Mouse (Mus musculus) cerebellum, postnatal 25 days (tissue): ENCODE measurements around the gene Top3a.

Experiments
- DNase-seq, 2 experiments: peaks; one replicate each; pipeline ENCODE4 v3.0.0; 2021; ENCODE audit warnings: mixed read lengths in 2 of 2

Top3a gene

DNA sequence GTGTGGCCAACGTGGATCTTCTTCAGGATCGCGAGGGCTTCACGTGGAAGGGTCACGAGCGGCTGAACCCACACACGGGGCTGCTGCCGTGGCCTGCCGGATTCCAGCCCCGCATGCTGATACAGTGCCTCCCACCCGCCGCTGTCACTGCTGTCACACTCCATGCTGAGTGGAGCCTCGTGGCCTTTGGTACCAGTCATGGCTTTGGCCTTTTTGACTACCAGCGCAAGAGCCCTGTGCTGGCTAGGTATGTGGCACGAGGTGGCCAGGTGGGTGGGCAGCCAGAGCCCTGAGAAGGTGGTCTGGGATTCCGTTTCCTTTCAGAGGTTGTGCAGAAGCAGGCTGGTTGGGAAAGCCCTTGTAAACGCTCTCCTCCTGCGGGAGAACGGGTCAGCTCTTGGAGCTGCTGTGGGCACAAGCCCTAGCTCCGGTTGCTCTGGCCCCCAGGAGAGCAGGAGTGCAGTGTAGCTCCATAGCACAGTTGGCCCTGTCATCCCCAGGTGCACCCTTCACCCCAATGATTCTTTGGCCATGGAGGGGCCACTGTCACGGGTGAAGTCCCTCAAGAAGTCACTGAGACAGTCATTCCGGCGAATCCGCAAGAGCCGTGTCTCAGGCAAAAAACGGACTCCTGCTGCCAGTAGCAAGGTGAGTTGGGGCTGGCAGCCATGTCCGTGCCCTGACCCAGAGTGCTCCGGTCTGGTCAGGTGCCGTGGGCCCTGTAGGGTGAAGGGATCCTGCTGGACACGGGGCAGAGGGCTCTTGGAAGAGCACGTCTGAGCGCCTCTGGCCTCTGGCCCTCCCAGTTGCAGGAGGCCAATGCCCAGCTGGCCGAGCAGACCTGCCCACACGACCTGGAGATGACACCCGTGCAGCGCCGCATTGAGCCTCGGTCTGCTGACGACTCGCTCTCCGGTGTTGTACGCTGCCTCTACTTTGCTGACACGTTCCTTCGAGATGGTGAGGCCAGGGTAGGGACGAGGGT, 67.4 kb downstream of the Top3a start:
- peak; percentile 3 to 11 for DNase-seq

DNA sequence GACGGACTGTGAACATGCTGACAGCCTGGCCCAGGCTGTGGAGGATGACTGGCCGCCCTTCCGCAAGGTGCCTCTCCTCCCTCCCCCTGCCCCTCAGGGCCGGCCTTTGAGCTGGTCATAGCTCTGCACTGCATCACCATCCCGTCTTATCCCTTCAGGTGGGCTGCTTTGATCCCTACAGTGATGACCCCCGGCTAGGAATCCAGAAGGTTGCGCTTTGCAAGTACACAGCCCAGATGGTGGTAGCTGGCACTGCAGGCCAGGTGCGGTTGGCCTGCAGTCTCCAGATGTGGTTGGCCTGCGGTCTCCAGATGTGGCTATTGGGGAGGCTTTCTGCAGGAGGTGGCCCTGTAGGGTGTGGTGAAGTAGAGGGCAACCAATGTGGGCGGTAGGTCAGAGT, 68.5 kb downstream of the Top3a start:
- DNase-seq: peak; percentile 5 to 8

DNA sequence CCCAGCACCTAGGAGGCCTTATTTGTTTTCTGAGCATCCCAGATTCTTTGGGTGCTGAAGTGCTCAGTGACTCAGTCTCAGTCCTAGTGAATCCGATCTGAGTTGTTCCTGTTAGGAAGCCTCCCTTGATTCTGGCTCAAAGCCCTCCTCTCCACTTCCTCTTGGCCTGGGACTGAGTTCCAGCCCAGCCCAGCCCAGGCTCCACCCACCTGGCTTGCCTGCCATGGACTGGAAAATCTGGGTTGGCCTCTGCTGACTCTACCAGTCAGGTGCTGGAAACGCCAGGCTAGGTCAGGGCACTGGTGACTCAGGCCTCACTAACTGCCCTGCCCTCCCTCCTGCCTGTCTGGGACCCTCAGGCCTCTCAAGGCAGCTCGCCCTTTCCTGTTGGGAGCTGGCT, 69.5 kb downstream of the Top3a start:
- peak; percentile 45 to 61 for DNase-seq

DNA sequence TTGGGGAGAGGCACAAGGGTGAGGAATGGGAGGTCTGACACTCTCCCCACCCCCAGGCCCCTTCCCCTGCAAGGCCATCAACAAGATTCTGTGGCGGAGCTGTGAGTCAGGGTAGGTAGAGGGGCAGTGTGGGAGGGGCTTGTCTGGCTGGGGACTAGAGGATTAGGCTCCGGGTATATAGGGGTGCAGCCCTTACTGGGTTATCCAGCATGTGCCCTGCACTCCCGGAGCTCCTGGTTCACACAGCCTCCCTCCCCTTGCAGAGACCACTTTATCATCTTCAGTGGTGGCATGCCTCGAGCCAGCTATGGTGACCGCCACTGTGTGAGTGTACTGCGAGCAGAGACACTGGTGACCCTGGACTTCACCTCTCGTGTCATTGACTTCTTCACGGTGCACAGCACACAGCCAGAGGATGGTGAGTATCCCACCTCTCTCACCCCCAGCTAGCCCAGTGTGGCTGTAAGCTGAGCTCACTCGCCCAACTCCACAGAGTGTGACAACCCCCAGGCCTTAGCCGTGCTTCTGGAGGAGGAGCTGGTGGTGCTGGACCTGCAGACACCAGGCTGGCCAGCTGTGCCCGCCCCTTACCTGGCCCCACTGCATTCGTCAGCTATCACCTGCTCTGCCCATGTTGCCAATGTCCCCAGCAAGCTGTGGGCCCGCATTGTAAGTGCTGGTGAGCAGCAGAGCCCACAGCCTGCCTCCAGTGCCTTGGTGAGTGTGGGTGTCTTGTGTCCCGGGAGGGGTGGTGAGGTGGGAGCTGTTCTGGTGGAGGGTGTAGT, 70.3 kb downstream of the Top3a start:
- peak; percentile 5 to 13 for DNase-seq

DNA sequence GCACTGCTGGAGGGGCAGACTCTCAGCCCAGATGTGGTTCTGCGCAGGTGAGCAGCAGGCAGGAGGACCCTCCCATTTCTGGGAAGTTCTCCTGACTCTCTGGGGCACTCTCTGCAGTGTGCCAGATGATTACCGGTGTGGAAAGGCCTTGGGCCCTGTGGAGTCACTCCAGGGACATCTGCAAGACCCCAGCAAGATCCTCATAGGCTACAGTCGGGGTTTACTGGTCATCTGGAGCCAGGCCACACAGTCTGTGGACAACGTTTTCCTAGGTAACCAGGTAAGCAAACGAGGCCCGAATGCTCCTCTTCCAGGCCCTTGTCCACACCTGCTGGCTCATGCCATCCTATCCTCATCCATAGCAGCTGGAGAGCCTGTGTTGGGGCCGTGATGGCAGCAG, 71.1 kb downstream of the Top3a start:
- DNase-seq: peak in 1 of 2 experiments; percentile 4

DNA sequence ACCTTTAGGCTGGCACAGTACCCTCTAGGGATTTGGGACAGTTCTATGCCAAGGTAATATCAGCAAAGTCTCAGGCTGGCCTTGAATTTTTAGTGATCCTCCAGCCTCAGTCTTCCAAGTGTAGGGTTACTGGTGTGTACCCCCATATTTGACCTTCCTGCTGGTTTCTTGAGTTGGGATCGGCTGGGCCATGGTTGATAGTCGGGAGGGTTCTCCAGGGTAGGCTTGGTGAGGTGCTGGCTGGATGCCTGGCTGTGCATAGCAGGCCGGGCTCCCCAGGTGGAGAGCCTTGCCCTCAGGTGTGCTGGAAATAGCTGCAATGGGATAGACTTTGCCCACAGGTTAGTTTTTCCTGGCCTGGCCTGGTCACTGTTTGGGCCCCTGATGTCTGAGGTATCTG, 71.9 kb downstream of the Top3a start:
- peak in 1 of 2 experiments; percentile 18 for DNase-seq

DNA sequence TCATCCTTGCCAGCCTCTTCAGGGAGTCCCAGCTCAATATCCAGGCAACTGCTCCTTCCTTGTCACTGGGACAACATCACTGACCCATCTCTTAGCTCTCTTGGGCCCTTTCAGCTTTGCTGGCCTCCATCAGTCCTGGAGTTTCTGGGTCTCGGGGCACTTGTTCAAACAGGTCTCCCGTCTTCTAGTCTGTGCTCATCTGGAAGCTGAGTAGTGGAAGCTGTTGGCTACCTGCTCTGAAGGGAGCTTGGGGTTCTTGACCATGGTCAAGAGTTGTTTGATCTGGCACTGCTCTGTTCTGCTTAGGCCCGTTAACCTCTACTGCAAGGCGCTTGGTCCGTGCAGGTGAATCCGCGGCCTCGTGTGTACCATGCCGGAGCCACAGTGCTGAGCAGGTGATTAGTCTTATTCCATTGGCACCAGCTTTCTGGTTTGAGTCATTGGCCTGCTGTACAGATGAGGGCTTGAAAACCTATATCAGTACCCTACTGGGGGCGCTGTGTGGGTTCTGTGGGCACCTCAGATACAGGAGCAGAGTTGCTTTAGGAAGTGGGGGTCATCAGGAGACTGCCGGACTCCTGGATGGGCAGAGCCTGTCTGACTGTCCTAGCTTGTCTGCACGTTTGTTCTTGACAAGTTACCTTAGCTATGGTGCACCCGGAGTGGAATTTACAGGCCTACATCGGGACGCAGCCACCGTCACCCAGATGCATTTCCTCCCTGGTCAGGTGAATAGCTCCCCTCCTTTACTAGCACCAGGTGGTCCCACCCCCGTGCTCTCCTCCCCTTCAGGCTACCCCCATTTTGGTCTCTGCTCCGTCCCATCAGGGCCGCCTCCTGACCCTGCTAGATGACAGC, 72.9 kb downstream of the Top3a start:
- DNase-seq: peak; percentile 11 to 31

DNA sequence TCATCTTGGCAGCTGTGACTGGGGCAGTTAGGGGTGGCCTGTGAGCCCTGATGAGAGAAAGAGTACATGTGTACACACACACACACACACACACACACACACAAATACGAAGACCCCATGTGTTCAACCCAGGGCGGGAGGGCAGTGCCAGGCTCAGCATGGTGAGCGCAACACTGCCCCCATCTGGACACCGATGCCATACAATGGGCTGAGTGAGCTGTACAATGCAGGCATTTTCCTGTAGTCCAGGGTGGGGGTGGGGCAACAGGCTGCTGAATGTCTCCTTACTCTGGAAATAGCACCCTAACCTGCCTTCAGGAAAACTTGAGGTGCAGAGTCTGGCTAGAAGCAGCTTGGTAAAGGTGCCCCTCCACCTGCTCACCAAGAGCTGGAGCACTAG, 74.0 kb downstream of the Top3a start:
- peak; percentile 59 to 82 for DNase-seq

DNA sequence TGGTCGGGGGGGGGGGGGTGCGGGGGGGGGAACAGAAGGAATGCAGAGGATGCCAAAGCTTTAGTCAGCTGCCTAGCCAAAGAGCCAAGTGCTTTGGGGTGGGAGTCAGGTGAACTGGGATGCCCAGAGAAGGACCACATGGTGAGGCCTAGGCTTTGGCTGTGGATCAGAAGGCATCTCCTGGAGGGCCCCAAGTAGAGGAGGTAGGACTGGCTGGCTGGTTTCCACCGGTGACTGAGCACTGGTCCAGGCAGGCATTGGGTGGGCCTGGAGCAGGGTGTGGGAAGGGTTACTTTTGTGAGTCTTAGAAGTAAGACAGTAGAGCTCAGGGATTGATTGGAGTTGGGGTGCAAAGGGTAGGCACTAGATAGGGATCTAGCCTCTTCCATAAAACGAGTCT, 75.6 kb downstream of the Top3a start:
- DNase-seq: peak in 1 of 2 experiments; percentile 20

DNA sequence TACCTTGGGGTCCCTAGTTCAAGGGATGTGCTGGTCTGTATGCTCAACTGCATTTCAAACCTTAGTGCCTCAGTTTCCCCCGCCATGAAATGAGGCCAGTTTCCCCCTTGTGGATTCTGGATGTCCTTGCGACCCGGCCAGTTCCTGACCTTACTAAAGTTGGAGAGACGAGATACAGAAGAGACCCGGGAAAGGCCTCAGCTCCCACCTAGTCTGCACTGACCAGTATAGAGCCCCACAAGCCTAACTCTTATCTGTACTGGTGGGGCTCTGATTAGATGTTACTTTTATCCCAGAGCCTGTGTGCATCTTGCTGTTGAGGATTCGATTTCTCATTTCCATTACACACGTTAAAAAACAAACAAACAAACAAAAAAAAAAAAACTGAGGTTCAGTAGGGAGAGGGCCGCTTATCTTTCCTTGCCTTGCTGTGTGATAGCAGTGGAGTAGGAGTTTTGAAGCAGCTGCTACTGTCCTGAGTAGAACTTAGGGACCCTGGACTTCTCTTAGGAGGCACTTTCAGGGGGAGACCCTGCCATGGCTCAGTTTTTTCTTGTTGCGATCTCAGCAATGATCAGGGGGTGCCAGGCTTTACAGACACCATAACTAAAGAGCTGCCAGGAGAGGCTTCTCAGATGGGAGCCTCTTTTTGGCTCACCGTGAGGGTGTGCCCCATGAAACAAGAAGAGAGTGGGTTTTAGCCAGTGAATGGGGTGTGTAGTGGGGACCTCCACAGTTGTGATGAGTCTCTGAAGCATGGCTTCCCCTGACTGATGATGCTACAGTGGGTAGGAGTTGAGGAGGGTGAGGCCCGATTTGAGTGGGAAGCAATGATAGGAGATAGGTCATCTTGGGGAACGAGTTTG, 76.6 kb downstream of the Top3a start:
- peak in 1 of 2 experiments; percentile 14 for DNase-seq

DNA sequence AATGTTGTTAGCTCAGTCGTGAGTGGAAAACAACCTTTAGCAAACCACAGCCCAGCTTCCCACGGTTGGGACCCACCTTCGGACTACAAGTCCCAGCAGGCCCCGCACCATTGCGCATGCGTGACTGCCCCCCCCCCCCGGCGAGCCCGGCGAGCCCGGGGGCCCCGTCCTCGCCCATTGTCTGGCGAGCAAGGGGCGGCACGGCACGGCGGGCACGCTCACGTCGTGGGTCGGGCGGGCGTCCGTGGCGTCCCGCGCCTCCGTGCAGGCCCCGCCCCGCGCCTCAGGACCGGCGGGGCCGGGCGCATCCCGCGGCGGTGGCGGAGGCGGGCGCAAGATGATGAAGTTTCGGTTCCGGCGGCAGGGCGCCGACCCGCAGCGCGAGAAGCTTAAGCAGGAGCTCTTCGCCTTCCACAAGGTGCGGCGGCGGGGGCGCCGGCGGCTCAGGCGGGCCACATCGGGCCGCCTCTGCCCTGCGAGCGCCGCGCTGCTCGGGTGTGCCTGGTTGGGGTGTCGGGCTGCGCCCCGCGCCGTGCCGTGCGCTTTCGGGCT, 77.6 kb downstream of the Top3a start, which contains the start of gene Llgl1:
Llgl1 (plus strand) TSS at position 200 of the 552 bp plus-strand sequence.
- DNase-seq: peak; percentile 90 to 95

DNA sequence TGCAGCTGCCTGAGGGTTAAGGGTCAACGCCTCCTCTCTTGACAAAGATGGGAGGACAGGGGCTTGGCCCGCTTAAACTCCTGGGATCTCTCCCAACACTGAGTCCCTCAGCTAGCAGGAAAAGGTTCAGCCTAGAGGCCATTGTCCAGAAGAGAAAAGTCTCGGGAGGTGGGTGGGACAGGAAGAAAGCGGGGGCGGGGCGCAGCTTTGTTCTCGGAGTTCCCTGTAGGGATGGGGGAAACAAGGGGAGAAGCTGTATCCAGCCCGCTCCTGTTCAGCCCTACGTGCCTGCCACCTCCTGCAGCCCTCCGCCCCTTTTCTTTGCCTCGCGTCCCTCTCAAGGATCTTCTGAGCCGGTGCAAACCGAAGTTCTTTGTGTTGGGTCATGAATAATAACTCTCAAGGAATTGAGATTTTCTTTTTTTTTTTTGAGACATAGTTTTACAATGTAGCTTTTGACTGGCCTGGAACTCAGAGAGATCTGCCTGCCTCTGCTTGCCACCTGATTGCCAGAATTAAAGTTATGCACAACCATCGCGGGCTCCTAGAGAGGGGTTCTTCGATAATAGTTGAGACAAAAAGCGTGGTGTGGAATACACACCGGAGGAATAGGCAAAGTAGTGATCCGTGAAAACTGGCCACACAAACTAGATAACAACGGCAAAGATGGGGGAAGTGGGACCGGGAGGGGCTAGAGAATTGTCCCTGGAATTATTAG, 78.2 kb downstream of the Top3a start:
- DNase-seq: peak; percentile 27 to 53

DNA sequence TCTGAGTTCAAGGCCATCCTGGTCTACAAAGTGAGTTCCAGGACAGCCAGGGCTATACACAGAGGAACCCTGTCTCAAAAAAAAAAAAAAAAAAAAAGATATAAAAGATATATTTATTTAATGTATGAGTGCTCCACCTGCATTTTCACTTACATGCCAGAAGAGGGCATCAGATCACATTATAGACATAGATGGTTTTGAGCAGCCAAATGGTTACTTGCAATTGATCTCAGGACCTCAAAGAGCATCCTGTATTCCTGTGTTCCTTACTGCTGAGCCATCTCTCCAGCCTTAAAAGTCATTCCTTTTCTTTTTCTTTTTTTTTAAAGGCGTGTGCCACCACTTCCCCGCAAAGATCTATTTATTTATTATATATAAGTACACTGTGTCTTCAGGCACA, 79.6 kb downstream of the Top3a start:
- peak in 1 of 2 experiments; percentile 8 for DNase-seq

DNA sequence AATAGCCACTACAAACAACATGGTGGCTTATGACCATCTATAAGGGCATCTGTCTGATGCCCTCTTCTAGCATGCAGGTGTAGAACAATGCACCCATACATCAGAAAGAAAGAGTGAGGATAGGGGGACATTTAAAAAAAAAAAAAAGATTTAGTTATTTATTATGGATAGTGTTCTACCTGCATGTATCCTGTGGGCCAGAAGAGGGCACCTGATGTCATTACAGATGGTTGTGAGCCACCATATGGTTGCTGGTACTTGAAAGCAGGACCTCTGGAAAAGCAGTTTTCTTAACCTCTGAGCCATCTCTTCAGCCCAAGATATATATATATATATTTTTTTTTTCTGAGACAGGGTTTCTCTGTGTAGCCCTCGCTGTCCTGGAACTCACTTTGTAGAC, 81.0 kb downstream of the Top3a start:
- DNase-seq: no peak
